Mouse (Mus musculus) lung, embryonic 16.5 days (tissue): Measurements from ENCODE around the gene Dzip1. TPM values are rescaled to one million over a fixed set of nuclear protein-coding genes. Genes with fewer than 3 reads are reported as not detected.

Experiments
- ATAC-seq: fragments of 200-750 bp; cut with Nextera tagmentation; 2 replicates; pipeline ENCODE4 v1.8.0; 2017; ENCODE audit warnings: low read depth, mild to moderate bottlenecking, moderate library complexity
- H3K27ac ChIP-seq: fragments of 300-500 bp; sonication (generic); 2 replicates; pipeline ENCODE4 v1.5.1; 2014; ENCODE audit warnings: mild to moderate bottlenecking, control low read depth, low read length
- H3K27me3 ChIP-seq: fragments of 300-500 bp; sonication (generic); 2 replicates; pipeline ENCODE4 v1.6.1; 2014; ENCODE audit warnings: low read depth, low read length, mixed read lengths; ENCODE audit not compliant: control insufficient read depth, insufficient read depth
- H3K36me3 ChIP-seq: fragments of 300-500 bp; sonication (generic); 2 replicates; pipeline ENCODE4 v1.6.1; 2014; ENCODE audit warnings: low read length; ENCODE audit not compliant: control insufficient read depth, insufficient read depth
- H3K4me1 ChIP-seq: fragments of 300-500 bp; sonication (generic); replicated peaks from 2 replicates; pipeline ENCODE4 v1.6.1; 2014; ENCODE audit warnings: low read length, mixed read lengths; ENCODE audit not compliant: control insufficient read depth, insufficient read depth
- H3K4me2 ChIP-seq: fragments of 300-500 bp; sonication (generic); 2 replicates; pipeline ENCODE4 v1.6.1; 2014; ENCODE audit warnings: low read depth, low read length, control low read depth
- H3K4me3 ChIP-seq: fragments of 300-500 bp; sonication (generic); 2 replicates; pipeline ENCODE4 v1.5.1; 2014; ENCODE audit warnings: mild to moderate bottlenecking, low read length, control low read depth
- H3K9ac ChIP-seq: fragments of 300-500 bp; sonication (generic); 2 replicates; pipeline ENCODE4 v1.6.1; 2014; ENCODE audit warnings: low read length, control low read depth
- H3K9me3 ChIP-seq: fragments of 300-500 bp; sonication (generic); 2 replicates; pipeline ENCODE4 v1.6.1; 2016; ENCODE audit warnings: low read length; ENCODE audit not compliant: control insufficient read depth
- WGBS: fragments of 180-500 bp; shearing (Covaris S2); extraction: QIAGEN DNeasy Blood & Tissue Kit; methylation state at CpG from one replicate; pipeline ENCODE4 v1.1.7; 2014; 5-methylcytosine and 5-hydroxymethylcytosine counted together
- polyA plus RNA-seq: library from polyadenylated mRNA; unstranded; fragments of >200 nt; fragmentation: Nextera tagmentation; extraction: Ambion mirVana; gene quantifications from 2 replicates; pipeline ENCODE4 v1.2.1, GENCODE M21; 2015

Dzip1 gene
- polyA plus RNA-seq, 1 experiment from 2014 or later = 13.1 TPM

DNA sequence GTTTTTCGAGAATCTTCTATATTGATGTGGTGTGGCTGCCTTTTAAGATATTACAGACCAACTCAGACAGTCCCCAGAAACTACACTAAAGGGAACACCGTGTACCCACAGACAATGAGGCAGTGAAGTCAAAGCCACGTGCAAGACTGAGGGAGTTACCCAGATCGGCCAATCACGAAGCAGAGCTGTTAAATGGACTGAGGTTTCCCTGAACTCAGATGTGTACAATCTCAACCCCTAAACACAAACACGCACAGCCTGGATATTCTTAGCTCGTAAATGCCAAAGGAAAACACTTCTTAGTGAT is 41.1 kb downstream of the Dzip1 start:
- peak; percentile 77 for ATAC-seq
- WGBS = 70% methylated on average over 7 of the region's 7 CpGs
- Histone ChIP-seq H3K4me3 (no peak overlapping the region), H3K4me2 (no peak overlapping the region), H3K9ac (no peak overlapping the region), H3K4me1 (no peaks in the 10 kb centered on the region; the same call in 1 of the 2 replicates), H3K27me3 (no peaks in the 10 kb centered on the region), H3K36me3 (peaks cover 13% of the 10 kb centered on the region), H3K9me3 (no peaks in the 10 kb centered on the region), H3K27ac (peak overlapping the region; percentile 32; the same call in 1 of the 2 replicates)

DNA sequence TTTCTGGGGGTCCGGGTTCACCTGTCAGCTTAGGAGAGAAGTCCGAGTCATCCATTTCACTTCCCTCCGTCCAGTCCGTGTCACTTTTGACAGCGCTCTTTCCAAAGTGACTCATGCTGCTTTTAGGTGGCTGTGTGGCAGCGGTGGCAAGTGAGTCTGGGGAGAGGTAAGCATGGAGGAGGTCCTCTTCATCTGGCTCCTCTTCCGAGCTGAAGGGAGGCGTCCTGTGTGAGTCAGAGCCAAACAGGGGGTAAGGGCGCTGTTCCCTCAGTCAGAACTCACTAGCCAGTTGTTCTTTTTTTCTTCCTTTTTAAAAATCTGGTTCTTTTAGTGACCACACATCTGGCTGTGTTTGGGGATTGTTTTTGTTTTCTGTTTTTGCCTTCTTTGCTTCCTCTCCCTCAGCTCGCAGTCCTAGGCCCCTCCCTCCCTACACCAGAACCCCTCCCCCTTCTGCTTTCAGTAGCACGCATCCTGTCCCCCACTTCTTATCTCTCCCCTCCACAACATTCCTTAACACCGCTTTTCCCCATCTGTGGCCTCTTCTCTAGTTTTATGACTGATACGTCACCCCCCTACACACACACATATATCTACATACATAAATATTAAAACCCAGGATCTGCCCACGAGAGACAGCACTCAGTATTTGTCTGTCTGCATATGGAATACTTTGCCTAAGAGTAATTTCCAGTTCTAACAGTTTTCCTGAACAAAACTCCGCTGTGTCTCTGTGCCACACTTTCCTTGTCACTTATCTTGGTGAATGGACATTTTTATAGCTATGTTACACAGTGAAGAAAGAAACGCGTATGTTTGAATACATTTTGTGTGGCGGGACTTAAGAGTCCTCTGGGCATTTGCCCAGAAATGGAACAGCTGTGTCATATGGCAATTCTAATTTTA is 41.7 kb downstream of the Dzip1 start:
- Histone ChIP-seq H3K4me1 (no peaks in the 10 kb centered on the region; the same call in 1 of the 2 replicates), H3K27ac (peak overlapping the region; percentile 32; the same call in 1 of the 2 replicates), H3K4me3 (no peak overlapping the region), H3K4me2 (no peak overlapping the region), H3K36me3 (peaks cover 14% of the 10 kb centered on the region), H3K9me3 (no peaks in the 10 kb centered on the region), H3K9ac (no peak overlapping the region), H3K27me3 (no peaks in the 10 kb centered on the region)
- 57% methylated on average over 18 of the region's 18 CpGs for WGBS
- peak; percentile 69 for ATAC-seq

DNA sequence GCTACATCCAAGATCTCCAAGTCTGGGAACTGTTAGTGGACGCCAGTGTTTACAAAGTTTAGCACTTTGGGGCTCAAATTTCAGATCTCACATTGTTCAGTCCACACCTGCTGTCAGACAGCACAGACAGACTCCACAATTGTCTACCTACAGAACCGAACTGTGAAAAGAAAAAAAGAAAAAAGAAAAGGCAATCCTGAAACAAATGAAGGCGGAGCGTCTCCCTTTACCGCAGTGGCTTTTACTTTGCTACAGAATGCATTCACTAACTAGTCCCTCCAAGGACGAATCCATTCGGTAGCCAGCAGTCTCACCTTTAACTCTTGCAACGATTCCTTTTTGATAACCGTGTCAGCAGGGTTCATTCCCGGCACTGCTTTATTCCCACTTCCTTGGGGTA is 44.6 kb downstream of the Dzip1 start:
- Histone ChIP-seq H3K4me3 (no peak overlapping the region), H3K27ac (no peak overlapping the region), H3K36me3 (peaks cover 13% of the 10 kb centered on the region), H3K9ac (no peak overlapping the region), H3K4me2 (no peak overlapping the region), H3K9me3 (no peaks in the 10 kb centered on the region), H3K4me1 (no peaks in the 10 kb centered on the region; the same call in 1 of the 2 replicates), H3K27me3 (no peaks in the 10 kb centered on the region)
- no peak for ATAC-seq
- WGBS = 69% methylated on average over 10 of the region's 10 CpGs

- Histone ChIP-seq H3K4me3 (no peak overlapping the region), H3K36me3 (peaks cover 11% of the 10 kb centered on the region), H3K4me2 (no peak overlapping the region), H3K9ac (no peak overlapping the region), H3K9me3 (no peaks in the 10 kb centered on the region), H3K27ac (no peak overlapping the region), H3K4me1 (0 out of 2 replicates have a peak, but pooled peaks cover 2% of the 10 kb centered on the region), H3K27me3 (no peaks in the 10 kb centered on the region)
- ATAC-seq = no peak
- 67% methylated on average over 11 of the region's 11 CpGs for WGBS
Observed at GRCm38 (mm10) chr14:118878346-118878910, 46.8 kb downstream of the Dzip1 start.

- 57% methylated on average over 10 of the region's 10 CpGs for WGBS
- 0 out of 2 replicates have a peak, but pooled peaks have one; percentile 26 for ATAC-seq
- no peak overlapping the region for H3K4me2 ChIP-seq
- no peak overlapping the region for H3K4me3 ChIP-seq
- peaks cover 6% of the 10 kb centered on the region for H3K36me3 ChIP-seq
- H3K4me1 ChIP-seq = 0 out of 2 replicates have a peak, but pooled peaks cover 2% of the 10 kb centered on the region
- no peak overlapping the region; the same call in 1 of the 2 replicates for H3K27ac ChIP-seq
- H3K9ac ChIP-seq = no peak overlapping the region
- no peaks in the 10 kb centered on the region for H3K27me3 ChIP-seq
- H3K9me3 ChIP-seq = no peaks in the 10 kb centered on the region
Observed at GRCm38 (mm10) chr14:118874786-118875415, 50.4 kb downstream of the Dzip1 start.

DNA sequence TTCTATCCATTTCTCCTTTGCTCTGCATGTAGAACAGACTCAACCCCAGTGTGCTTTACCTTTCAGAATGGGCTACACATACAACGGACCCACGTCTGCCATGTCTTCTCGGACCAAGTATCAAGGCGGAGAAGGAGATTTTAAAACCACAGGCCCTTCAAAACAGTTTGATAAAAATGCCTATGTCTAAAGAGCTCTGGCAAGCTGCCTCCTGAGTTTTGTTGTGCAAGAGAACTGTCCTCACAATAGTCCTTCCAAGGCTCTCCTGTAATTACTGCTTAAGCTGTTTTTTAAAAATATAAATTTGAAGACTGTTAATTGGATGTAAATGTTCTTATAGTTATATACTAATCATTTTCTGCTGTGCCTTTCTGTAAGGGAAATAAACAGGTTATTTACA is 51.1 kb downstream of the Dzip1 start:
- no peaks in the 10 kb centered on the region for H3K27me3 ChIP-seq
- H3K27ac ChIP-seq = no peak overlapping the region
- H3K9ac ChIP-seq = no peak overlapping the region
- 90% methylated on average over 4 of the region's 4 CpGs for WGBS
- ATAC-seq = no peak
- no peak overlapping the region for H3K4me2 ChIP-seq
- H3K4me1 ChIP-seq = 0 out of 2 replicates have a peak, but pooled peaks cover 5% of the 10 kb centered on the region
- peaks cover 3% of the 10 kb centered on the region for H3K36me3 ChIP-seq
- H3K9me3 ChIP-seq = no peaks in the 10 kb centered on the region
- no peak overlapping the region for H3K4me3 ChIP-seq

DNA sequence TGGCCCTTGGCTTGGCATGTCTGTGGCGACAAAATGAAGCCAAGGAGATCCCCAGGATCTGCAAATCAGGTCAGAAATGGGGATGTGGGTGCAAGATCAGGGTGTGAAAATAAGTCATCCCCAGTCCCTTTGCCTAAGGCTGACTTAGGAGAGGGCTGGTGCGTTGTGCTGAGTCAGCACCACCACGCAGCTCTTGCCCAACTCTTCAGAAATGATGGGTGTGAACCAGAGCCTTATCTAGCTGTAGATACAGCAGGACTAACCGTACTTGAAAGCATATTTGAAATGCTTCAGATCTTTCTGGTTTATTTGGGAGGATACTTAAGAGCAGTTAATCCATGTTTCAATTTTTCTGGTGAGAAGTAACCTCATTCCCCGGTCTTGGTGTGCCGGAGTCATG is 55.5 kb downstream of the Dzip1 start:
- H3K4me2 ChIP-seq = no peak overlapping the region
- H3K9ac ChIP-seq = no peak overlapping the region
- no peaks in the 10 kb centered on the region for H3K9me3 ChIP-seq
- no peaks in the 10 kb centered on the region for H3K36me3 ChIP-seq
- no peaks in the 10 kb centered on the region for H3K27me3 ChIP-seq
- peak; percentile 56; the same call in 1 of the 2 replicates for ATAC-seq
- 0 out of 2 replicates have a peak, but pooled peaks cover 6% of the 10 kb centered on the region for H3K4me1 ChIP-seq
- no peak overlapping the region for H3K27ac ChIP-seq
- no peak overlapping the region for H3K4me3 ChIP-seq
- 48% methylated on average over 6 of the region's 6 CpGs for WGBS

DNA sequence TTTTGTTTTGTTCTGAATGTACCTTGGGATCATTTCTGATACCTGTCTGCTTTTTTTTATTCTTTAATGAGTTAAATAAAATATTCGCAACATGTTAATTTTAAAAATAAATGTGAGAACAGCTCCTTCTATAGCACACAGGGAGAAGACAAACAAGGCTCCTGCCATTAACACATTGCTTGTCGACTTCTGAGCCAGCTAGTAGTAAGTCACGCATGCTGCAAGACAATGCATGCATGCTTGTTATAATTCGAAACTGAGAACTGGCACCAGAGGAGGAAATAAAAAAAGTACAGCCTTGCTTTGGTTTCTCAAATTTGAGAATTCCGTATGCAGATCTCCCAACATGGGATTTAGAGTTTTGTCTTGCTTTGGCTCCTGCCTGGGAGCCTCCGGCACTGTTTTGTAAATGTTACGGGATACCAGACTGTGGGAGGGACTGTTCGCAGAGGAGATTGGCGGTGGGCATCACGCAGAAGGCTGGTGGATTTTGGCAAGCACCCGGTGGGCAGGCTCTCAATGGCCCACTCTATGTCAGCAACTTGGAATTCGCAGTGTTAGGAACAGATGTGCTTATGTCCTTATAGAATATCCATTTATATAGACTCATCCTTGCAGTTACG is 57.0 kb downstream of the Dzip1 start:
- Histone ChIP-seq H3K36me3 (no peaks in the 10 kb centered on the region), H3K4me2 (no peak overlapping the region), H3K27me3 (no peaks in the 10 kb centered on the region), H3K9ac (no peak overlapping the region), H3K4me3 (no peak overlapping the region), H3K4me1 (0 out of 2 replicates have a peak, but pooled peaks cover 6% of the 10 kb centered on the region), H3K27ac (no peak overlapping the region), H3K9me3 (no peaks in the 10 kb centered on the region)
- WGBS = 74% methylated on average over 13 of the region's 13 CpGs
- no peak for ATAC-seq

DNA sequence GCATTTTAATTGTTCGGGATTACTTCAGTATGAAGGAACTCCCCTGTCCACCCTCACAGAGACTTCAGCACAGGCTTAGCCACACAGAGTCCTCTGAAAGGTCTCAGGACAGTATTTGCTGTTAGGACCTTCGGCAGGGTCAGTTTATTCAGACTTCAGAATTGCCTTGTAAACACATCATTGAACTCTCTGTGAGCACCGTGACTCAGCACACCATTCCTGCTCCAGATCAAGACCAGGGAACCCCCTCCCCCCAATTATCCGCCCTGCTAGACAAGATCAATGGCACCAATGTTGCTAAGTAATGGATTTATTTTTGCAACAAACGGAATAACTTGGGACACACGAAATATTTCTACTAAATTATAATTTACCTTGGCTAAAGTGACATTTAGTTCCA is 57.9 kb downstream of the Dzip1 start:
- 0 out of 2 replicates have a peak, but pooled peaks cover 6% of the 10 kb centered on the region for H3K4me1 ChIP-seq
- no peak overlapping the region for H3K4me2 ChIP-seq
- H3K9ac ChIP-seq = no peak overlapping the region
- no peaks in the 10 kb centered on the region for H3K9me3 ChIP-seq
- H3K27me3 ChIP-seq = no peaks in the 10 kb centered on the region
- no peak overlapping the region for H3K4me3 ChIP-seq
- H3K36me3 ChIP-seq = no peaks in the 10 kb centered on the region
- ATAC-seq = no peak
- no peak overlapping the region for H3K27ac ChIP-seq
- 59% methylated on average over 6 of the region's 6 CpGs for WGBS
